Mouse (Mus musculus): Measurements from ENCODE around the gene Thbd.

Gene Thbd

GRCm38 (mm10) chr2:148421706-148422105, 13.7 kb upstream of the Thbd start:
- DNase-seq: no peak

GRCm38 (mm10) chr2:148421112-148421511, 13.1 kb upstream of the Thbd start:
- no peak for DNase-seq

- no peak for DNase-seq
These were observed 11.8 kb upstream of the Thbd start for GRCm38 (mm10) chr2:148419776-148420175.

GRCm38 (mm10) chr2:148419151-148419550, 11.2 kb upstream of the Thbd start:
- no peak for DNase-seq

- no peak for DNase-seq
These were observed 1.8 kb upstream of the Thbd start for GRCm38 (mm10) chr2:148409821-148410220.

- DNase-seq: peak; percentile 89 to 90
These were observed 1.2 kb upstream of the Thbd start for GRCm38 (mm10) chr2:148409141-148409540.

GRCm38 (mm10) chr2:148408761-148409120, 753 bp upstream of the Thbd start:
- no peak for DNase-seq

- peak; percentile 65 to 70 for DNase-seq
These were observed 768 bp downstream of the Thbd start for GRCm38 (mm10) chr2:148406971-148407869.

GRCm38 (mm10) chr2:148406160-148406970, 1.6 kb downstream of the Thbd start:
- DNase-seq: peak; percentile 69 to 73

GRCm38 (mm10) chr2:148404906-148405305, 3.1 kb downstream of the Thbd start:
- no peak for DNase-seq

- no peak for DNase-seq
These were observed 5.8 kb downstream of the Thbd start for GRCm38 (mm10) chr2:148402227-148402626.

- no peak for DNase-seq
These were observed 8.9 kb downstream of the Thbd start for GRCm38 (mm10) chr2:148398901-148399685.

- no peak for DNase-seq
These were observed 10.2 kb downstream of the Thbd start for GRCm38 (mm10) chr2:148397784-148398100.

GRCm38 (mm10) chr2:148397015-148397783, 10.8 kb downstream of the Thbd start:
- DNase-seq: no peak

GRCm38 (mm10) chr2:148396209-148396608, 11.8 kb downstream of the Thbd start:
- DNase-seq: no peak

- DNase-seq: peak; percentile 61 to 65
These were observed 12.6 kb downstream of the Thbd start, which contains the start of gene Sstr4 for GRCm38 (mm10) chr2:148395131-148396051. Gene Sstr4, plus strand, starts transcription at chr2:148395344.

GRCm38 (mm10) chr2:148393846-148394245, 14.1 kb downstream of the Thbd start:
- DNase-seq: no peak

- no peak for DNase-seq
These were observed 14.8 kb downstream of the Thbd start for GRCm38 (mm10) chr2:148393149-148393548.

- no peak for DNase-seq
These were observed 20.1 kb downstream of the Thbd start for GRCm38 (mm10) chr2:148387652-148388581.

GRCm38 (mm10) chr2:148386927-148387326, 21.1 kb downstream of the Thbd start:
- DNase-seq: no peak
